Mouse (Mus musculus) urinary bladder, adult 2 months (tissue): ENCODE data around the gene Olfr1496. TPM values are rescaled to one million over a fixed set of nuclear protein-coding genes. Genes with fewer than 3 reads are reported as not detected.
"Not testable (repeated sequence)": the region's sequence is repeated elsewhere in the genome, so short reads cannot be mapped to it uniquely, and the experiment has no call there.

Source experiments
- DNase-seq: peaks from one replicate; pipeline ENCODE4 v3.0.0; 2022; ENCODE audit warnings: low spot score
- polyA plus RNA-seq: library from polyadenylated mRNA; depleted of rRNA; stranded (reverse); fragments of >200 nt; gene quantifications from 2 replicates; pipeline ENCODE4 v1.2.3, GENCODE M21; 2012; rRNA removed

Gene Olfr1496
- not detected in 2 replicates for polyA plus RNA-seq

GRCm38 (mm10) chr19:13777578-13777977 is at the start of gene Olfr1496:
Gene Olfr1496, plus strand, starts transcription at chr19:13777878.
- DNase-seq: no peak

GRCm38 (mm10) chr19:13739428-13739827 is 38.2 kb upstream of the Olfr1496 start, which contains the start of gene Olfr1494:
Gene Olfr1494, plus strand, starts transcription at chr19:13739728.
- DNase-seq: no peak

DNA sequence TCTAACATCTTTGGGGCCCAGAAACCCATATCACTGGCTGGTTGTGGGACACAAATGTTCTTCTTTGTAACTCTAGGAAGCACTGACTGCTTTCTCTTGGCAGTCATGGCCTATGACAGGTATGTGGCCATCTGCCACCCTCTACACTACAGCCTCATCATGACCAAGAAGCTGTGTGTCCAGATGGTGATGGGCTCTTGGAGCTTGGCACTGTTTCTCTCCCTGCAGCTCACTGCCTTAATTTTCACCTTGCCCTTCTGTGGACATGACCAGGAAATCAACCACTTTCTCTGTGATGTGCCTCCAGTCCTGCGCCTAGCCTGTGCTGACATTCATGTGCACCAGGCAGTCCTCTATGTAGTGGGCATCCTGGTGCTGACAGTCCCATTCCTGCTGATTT is 28.3 kb upstream of the Olfr1496 start:
- no peak for DNase-seq

DNA sequence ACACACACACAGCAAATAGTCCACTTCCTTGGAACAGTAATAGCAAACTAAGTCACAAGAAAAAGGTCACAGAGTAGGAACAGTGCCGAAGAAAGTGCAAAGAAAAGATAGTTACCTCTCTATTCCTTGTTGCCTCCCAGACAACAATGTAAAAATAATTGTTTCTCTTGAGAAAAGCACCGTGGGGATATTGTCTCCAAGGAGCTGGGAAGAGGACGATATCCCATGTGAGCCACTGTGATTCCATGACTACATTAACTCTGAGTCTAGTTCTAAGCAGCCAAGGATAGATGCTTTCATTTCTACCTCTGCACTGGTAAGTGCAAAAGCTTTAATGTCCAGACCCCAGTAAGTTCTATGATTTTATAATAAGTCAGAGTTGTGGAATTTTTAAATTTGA is 13.4 kb upstream of the Olfr1496 start, which contains the start of gene Olfr1495:
Gene Olfr1495 (plus strand): TSS at position 301 of the 400 bp plus-strand sequence.
- no peak for DNase-seq

DNA sequence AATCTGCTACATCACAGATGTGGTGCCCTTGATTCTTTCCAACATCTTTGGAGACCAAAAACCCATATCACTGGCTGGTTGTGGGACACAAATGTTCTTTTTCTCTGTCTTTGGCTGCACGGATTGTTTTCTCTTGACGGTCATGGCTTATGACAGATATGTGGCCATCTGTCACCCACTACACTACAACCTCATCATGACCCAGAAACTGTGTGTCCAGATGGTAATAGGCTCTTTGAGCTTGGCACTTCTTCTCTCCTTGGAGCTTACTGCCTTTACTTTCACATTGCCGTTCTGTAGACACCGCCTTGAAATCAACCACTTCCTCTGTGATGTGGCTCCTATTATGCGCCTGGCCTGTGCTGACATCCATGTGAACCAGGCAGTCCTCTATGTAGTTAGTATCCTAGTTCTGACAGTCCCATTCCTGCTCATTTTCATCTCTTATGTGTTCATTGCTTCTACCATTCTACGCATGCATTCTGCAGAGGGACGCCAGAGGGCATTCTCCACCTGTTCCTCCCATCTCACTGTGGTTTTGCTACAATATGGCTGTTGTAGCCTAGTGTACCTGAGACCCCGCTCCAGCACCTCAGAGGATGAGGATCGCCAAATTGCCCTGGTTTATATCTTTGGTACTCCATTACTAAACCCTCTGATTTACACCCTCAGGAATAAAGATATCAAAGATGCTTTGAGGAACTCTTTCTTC is 9.0 kb upstream of the Olfr1496 start:
- no peak for DNase-seq

DNA sequence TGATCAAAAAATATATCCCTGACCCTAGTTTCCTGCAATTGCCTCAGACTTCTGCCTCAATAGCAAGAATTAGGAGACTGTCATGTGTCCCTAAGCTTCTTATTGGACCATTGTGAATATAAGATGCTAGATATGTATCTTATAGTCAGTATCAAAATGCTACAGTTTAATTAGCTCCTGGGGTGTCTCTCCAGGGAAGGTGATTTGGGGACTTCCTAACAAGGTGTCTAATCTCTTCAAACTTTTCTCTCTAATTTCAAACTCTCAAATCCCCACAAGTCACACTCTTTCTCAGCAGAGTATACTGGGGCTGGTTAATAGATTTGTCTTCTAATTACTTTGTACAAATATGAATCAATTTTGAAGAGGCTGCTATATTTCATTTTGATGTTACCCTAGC is 20.4 kb downstream of the Olfr1496 start, which contains the start of gene Olfr1497:
Gene Olfr1497 (minus strand): TSS at position 101 of the 400 bp plus-strand sequence.
- DNase-seq: no peak

- DNase-seq: not testable (repeated sequence)
These were observed 27.8 kb downstream of the Olfr1496 start for GRCm38 (mm10) chr19:13805486-13805885.

DNA sequence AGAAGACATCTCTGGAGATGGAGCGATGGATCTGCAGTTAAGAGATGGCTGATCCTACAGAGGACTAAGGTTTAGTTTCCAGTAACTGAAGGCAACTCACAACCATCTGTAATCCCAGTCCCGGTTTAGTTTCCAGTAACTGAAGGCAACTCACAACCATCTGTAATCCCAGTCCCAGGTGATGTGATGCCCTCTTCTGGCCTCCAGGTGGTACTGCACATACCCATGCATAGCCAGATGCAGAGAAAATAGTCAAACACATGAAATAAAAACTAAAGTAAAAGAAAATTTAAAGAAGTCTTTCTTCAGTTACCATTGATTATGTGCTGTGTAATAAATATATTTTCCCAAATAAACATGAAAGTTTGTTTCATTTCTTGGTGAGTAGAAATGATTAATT is 35.1 kb downstream of the Olfr1496 start:
- no peak for DNase-seq

DNA sequence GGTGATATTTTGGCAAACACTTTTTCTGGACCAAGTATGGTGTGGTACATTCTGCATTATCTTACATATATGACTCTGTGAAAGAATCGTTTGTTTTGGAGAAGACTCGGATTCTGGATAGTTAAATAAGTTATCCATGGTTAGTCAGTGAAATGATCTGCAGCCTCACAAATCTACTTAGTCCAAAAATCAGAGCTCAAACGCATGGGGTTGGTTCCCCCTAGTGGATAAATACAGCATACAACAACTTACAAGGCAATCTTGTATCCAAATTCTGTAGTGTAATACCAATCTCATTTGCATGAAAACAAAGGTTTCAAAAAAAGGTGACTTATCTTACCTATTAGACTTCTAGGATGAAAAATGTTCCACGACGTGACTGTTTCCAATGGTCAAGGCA is 41.1 kb downstream of the Olfr1496 start:
- DNase-seq: no peak

DNA sequence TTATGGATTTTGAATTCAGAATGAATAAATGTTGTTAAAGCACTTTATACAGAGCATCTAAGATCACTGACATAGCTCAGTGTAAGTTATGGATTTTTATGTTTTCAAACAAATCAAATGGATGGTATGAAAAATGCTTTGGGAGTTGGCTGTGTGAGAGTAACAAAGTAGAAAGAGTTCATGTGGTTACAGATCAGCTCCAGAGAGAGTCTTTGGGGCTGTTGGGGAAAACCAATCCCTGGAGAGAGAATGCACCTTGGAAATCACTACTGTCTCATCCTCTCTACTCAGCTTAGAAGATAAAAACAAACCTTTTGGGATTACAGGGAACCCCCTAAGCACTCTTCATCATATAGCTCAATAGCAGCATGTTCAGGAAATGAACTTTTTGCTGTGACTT is 41.7 kb downstream of the Olfr1496 start, which contains the start of gene Olfr1499:
Gene Olfr1499 (minus strand): TSS at position 101 of the 400 bp plus-strand sequence.
- no peak for DNase-seq

DNA sequence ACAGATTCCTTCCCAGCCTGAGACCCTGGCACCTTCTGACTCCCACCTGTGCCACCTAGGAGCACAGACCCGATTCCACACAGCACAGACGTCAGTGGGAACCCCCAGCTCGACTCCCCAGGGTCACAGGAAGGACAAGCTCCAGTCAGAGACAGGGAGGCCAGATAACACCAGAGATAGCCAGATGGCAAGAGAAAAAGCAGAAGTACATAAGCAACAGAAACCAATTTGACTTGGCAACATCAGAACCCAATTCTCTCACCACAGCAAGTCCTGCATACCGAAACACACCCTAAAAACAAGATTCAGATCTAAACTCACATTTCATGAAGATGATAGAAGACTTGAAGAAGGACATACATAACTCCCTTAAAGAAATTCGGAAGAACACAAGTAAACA is 43.2 kb downstream of the Olfr1496 start:
- DNase-seq: no peak

DNA sequence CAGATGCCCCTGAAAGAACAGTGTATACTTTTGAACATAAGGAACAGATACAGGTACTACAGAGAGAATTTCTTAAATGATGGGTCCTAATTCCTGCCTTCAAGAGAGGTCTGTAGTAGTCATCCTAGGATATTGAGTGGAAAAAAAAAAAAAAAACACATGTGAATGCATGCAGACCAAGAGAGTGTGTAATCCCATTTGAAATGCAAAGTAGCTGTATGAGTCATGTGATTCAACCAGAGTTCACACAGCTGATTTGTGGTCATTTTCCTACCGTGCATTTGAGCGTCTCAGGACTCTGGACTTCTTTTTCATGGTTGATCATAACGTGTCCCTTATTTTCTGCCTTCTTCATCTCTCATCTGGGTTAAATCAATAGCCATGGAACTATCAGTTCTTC is 50.8 kb downstream of the Olfr1496 start:
- DNase-seq: no peak

GRCm38 (mm10) chr19:13830388-13830787 is 52.7 kb downstream of the Olfr1496 start, which contains the start of gene Olfr1500:
Gene Olfr1500, minus strand, starts transcription at chr19:13830488.
- DNase-seq: no peak

Other genes with a start within 250 kb of the Olfr1496 start
- not detected in 2 replicates for gene Olfr1480, start 250.0 kb upstream of the Olfr1496 start, polyA plus RNA-seq
- not detected in 2 replicates for gene Olfr1484, start 194.4 kb upstream of the Olfr1496 start, polyA plus RNA-seq
- not detected in 2 replicates for gene Olfr1487, start 160.5 kb upstream of the Olfr1496 start, polyA plus RNA-seq
- gene Olfr1489, start 146.3 kb upstream of the Olfr1496 start, polyA plus RNA-seq: not detected in 2 replicates
- not detected in 2 replicates for gene Olfr1490, start 126.8 kb upstream of the Olfr1496 start, polyA plus RNA-seq
- gene Olfr1491, start 80.6 kb upstream of the Olfr1496 start, polyA plus RNA-seq: not detected in 2 replicates
- gene Olfr1493-ps1, start 54.6 kb upstream of the Olfr1496 start, polyA plus RNA-seq: not detected in 2 replicates
- gene Olfr1494, start 38.1 kb upstream of the Olfr1496 start, polyA plus RNA-seq: not detected in 2 replicates
- not detected in 2 replicates for gene Olfr1495, start 13.3 kb upstream of the Olfr1496 start, polyA plus RNA-seq
- not detected in 2 replicates for gene Olfr1497, start 20.3 kb downstream of the Olfr1496 start, polyA plus RNA-seq
- gene Olfr1499, start 41.6 kb downstream of the Olfr1496 start, polyA plus RNA-seq: not detected in 2 replicates
- not detected in 2 replicates for gene Olfr1500, start 52.6 kb downstream of the Olfr1496 start, polyA plus RNA-seq
- not detected in 2 replicates for gene Olfr1501, start 72.8 kb downstream of the Olfr1496 start, polyA plus RNA-seq
- not detected in 2 replicates for gene Olfr1502, start 83.9 kb downstream of the Olfr1496 start, polyA plus RNA-seq
- gene Olfr1504, start 120.0 kb downstream of the Olfr1496 start, polyA plus RNA-seq: not detected in 2 replicates
- not detected in 2 replicates for gene Olfr1505, start 135.7 kb downstream of the Olfr1496 start, polyA plus RNA-seq